Mouse (Mus musculus) liver, adult 2 months (tissue): Measurements from ENCODE around the gene Afdn.

Source experiments
- CTCF ChIP-seq: fragments of 200-500 bp; IDR thresholded peaks from 2 replicates; pipeline ENCODE4 v1.5.1; 2011; ENCODE audit warnings: low read depth, low read length, control low read depth
- POLR2A ChIP-seq: fragments of 200-500 bp; IDR thresholded peaks from 2 replicates; pipeline ENCODE4 v1.6.1; 2011; ENCODE audit warnings: low read length, control low read depth; ENCODE audit not compliant: insufficient read depth; ENCODE audit errors: extremely low read depth

GRCm38 (mm10) chr17:13930421-13930820 is 170.1 kb downstream of the Afdn start:
- TF ChIP-seq CTCF (no peak), POLR2A (no peak)
